ENCODE assay signal across 9 mouse cellular contexts in the genomic region with DNA sequence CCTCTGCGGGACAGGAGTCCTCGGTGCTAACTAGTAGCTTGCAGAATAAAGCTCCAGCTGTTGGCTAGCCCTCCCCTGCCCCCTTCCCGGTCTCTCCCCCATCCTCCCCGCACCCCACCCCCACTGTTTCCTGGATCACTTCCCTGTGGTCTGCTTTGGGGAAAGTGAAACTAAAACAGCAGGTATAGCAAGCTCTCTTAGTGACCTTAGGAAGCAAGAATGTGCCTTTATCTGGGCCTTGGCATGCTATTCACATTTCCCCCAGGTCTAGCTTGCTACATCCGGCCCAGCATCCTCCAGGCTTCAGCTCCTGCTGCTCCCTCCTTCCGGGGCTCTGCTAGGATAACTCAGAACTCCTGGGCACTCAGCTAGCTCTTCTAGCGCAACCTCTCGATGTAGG. TPM values are rescaled to one million over a fixed set of nuclear protein-coding genes. Genes with fewer than 3 reads are reported as not detected.
DNase-seq lines count a peak whose midpoint lies in the region; ATAC-seq and TF ChIP-seq lines count a peak whose summit lies in the region.
"Had no signal": no experiment of that assay in that cellular context is flagged by ENCODE, and none has a peak within 500 bp of the region (broad histone marks: within the 10 kb centered on the region; RNA-seq: fewer than 3 reads in every experiment).

No protein-coding gene starts in this region.

- no peak overlapping the region for H3K4me3 ChIP-seq in kidney, adult 2 months (ENCODE audit: insufficient read depth, low read depth, low read length)
- no peak overlapping the region for H3K4me3 ChIP-seq in embryonic facial prominence, embryonic 11.5 days (ENCODE audit: low read depth, low read length)
- H3K4me3 ChIP-seq in intestine, embryonic 16.5 days (ENCODE audit: low read length) = peak overlapping the region; percentile 19; the same call in 1 of the 2 replicates
- H3K4me3 ChIP-seq in midbrain, embryonic 11.5 days (ENCODE audit: low read depth, low read length) = no peak overlapping the region

- ATAC-seq in embryonic facial prominence, embryonic 11.5 days (replicated peaks; ENCODE audit: insufficient number of reproducible peaks, low FRiP score, low TSS enrichment, low read depth) = no peak; the same call in 1 of the 2 replicates
- ATAC-seq in intestine, embryonic 16.5 days = peak; percentile 48; the same call in 1 of the 2 replicates
- no peak for ATAC-seq in midbrain, embryonic 11.5 days (ENCODE audit: low FRiP score)
- ATAC-seq: Patski had no signal

- no peaks in the 10 kb centered on the region for H3K9me3 ChIP-seq in embryonic facial prominence, embryonic 11.5 days (replicated peaks; ENCODE audit: control insufficient read depth, low read length)
- no peaks in the 10 kb centered on the region for H3K9me3 ChIP-seq in intestine, embryonic 16.5 days (ENCODE audit: control insufficient read depth, low read length)
- H3K9me3 ChIP-seq in midbrain, embryonic 11.5 days (ENCODE audit: control insufficient read depth, low read length) = no peaks in the 10 kb centered on the region

- H3K27ac ChIP-seq in kidney, adult 2 months (ENCODE audit: insufficient read depth, low read depth, low read length) = no peak overlapping the region
- peak overlapping the region; percentile 41; the same call in 1 of the 2 replicates for H3K27ac ChIP-seq in embryonic facial prominence, embryonic 11.5 days (replicated peaks; ENCODE audit: low read depth, low read length)
- H3K27ac ChIP-seq in intestine, embryonic 16.5 days (ENCODE audit: low read length) = no peak overlapping the region
- no peak overlapping the region for H3K27ac ChIP-seq in midbrain, embryonic 11.5 days (ENCODE audit: low read depth, low read length)

- no peak for TF ChIP-seq POLR2A in kidney, adult 2 months (IDR thresholded peaks at IDR 0.05; ENCODE audit: low read depth, low read length)

- no peak for TF ChIP-seq CTCF in kidney, adult 2 months (conservative IDR thresholded peaks at IDR 0.05; ENCODE audit: insufficient read depth, insufficient read length, low read depth, low read length)

- peak overlapping the region; percentile 13 for H3K4me2 ChIP-seq in embryonic facial prominence, embryonic 11.5 days (ENCODE audit: low read depth, low read length)
- H3K4me2 ChIP-seq in intestine, embryonic 16.5 days (ENCODE audit: low read depth, low read length) = peak overlapping the region; percentile 32
- H3K4me2 ChIP-seq in midbrain, embryonic 11.5 days = no peak overlapping the region

- H3K36me3 ChIP-seq in kidney, adult 2 months (ENCODE audit: control insufficient read depth, insufficient read depth, low read length) = no peaks in the 10 kb centered on the region
- H3K36me3 ChIP-seq in embryonic facial prominence, embryonic 11.5 days (replicated peaks; ENCODE audit: control insufficient read depth, insufficient read depth, low read depth, low read length) = no peaks in the 10 kb centered on the region
- H3K36me3 ChIP-seq in intestine, embryonic 16.5 days (ENCODE audit: control insufficient read depth, insufficient read depth, low read length) = no peaks in the 10 kb centered on the region
- H3K36me3 ChIP-seq in midbrain, embryonic 11.5 days (ENCODE audit: control insufficient read depth, insufficient read depth, low read length) = no peaks in the 10 kb centered on the region

- no peaks in the 10 kb centered on the region for H3K27me3 ChIP-seq in kidney, adult 2 months (replicated peaks; ENCODE audit: control insufficient read depth, insufficient read depth, low read length)
- no peaks in the 10 kb centered on the region for H3K27me3 ChIP-seq in embryonic facial prominence, embryonic 11.5 days (ENCODE audit: control insufficient read depth, insufficient read depth, low read length)
- peaks cover 5% of the 10 kb centered on the region; the same call in 1 of the 2 replicates for H3K27me3 ChIP-seq in intestine, embryonic 16.5 days (replicated peaks; ENCODE audit: control insufficient read depth, insufficient read depth, low read length)
- H3K27me3 ChIP-seq in midbrain, embryonic 11.5 days (ENCODE audit: control insufficient read depth, insufficient read depth, low read length) = peaks cover 6% of the 10 kb centered on the region
- H3K27me3 ChIP-seq: Patski had no signal

- H3K9ac ChIP-seq in embryonic facial prominence, embryonic 11.5 days (replicated peaks; ENCODE audit: low read length) = no peak overlapping the region
- no peak overlapping the region; the same call in 1 of the 2 replicates for H3K9ac ChIP-seq in intestine, embryonic 16.5 days (ENCODE audit: low read depth, low read length)
- no peak overlapping the region for H3K9ac ChIP-seq in midbrain, embryonic 11.5 days (ENCODE audit: low read length)

- peak; percentile 21 for DNase-seq in kidney, adult 2 months
- DNase-seq in kidney, adult 8-10 months = no peak
- peak; percentile 26 for DNase-seq in embryonic facial prominence, embryonic 11.5 days (ENCODE audit: low spot score)
- peak; percentile 19 for DNase-seq in lung, postnatal 10 days
- DNase-seq in cerebellum, adult 9-11 months = no peak
- no peak for DNase-seq in ovary, postnatal 10 days (ENCODE audit: low spot score)
- DNase-seq in midbrain, embryonic 11.5 days (ENCODE audit: low spot score, missing footprints) = no peak

- no peaks in the 10 kb centered on the region for H3K4me1 ChIP-seq in kidney, adult 2 months (ENCODE audit: control insufficient read depth, insufficient read depth, low read length)
- peaks cover 4% of the 10 kb centered on the region; the same call in 1 of the 2 replicates for H3K4me1 ChIP-seq in embryonic facial prominence, embryonic 11.5 days (ENCODE audit: control insufficient read depth, insufficient read depth, low read length)
- peaks cover 7% of the 10 kb centered on the region; the same call in 1 of the 2 replicates for H3K4me1 ChIP-seq in intestine, embryonic 16.5 days (ENCODE audit: control insufficient read depth, insufficient read depth, low read length)
- peaks cover 10% of the 10 kb centered on the region for H3K4me1 ChIP-seq in midbrain, embryonic 11.5 days (ENCODE audit: control insufficient read depth, insufficient read depth, low read length)

- WGBS in kidney, adult 2 months = 20% methylated on average over 8 of the region's 8 CpGs
- 13% methylated on average over 8 of the region's 8 CpGs for WGBS in embryonic facial prominence, embryonic 11.5 days
- WGBS in intestine, embryonic 16.5 days = 13% methylated on average over 8 of the region's 8 CpGs
- WGBS in midbrain, embryonic 11.5 days = 19% methylated on average over 8 of the region's 8 CpGs

RNA-seq across cellular contexts. Expression of a gene that starts 10.0 kb away (rescaled TPM):
- polyA plus RNA-seq in kidney, adult 2 months (2012; rRNA removed) = 0.02 and 0.04 TPM in 2 replicates
- 2.1 and 3.4 TPM in 2 replicates for polyA plus RNA-seq in embryonic facial prominence, embryonic 11.5 days (2014; fragmentation: Nextera tagmentation; extraction: Ambion mirVana)
- polyA plus RNA-seq in intestine, embryonic 16.5 days (2015; fragmentation: Nextera tagmentation; extraction: Ambion mirVana) = 0.04 TPM in 1 of 2 replicates, not detected in the other
- 19.2 and 20.5 TPM in 2 replicates for polyA plus RNA-seq in midbrain, embryonic 11.5 days (2014; fragmentation: Nextera tagmentation; extraction: Ambion mirVana)

RNA-seq across cellular contexts. Expression of a gene that starts 36.0 kb away (rescaled TPM):
- polyA plus RNA-seq in kidney, adult 2 months (2012; rRNA removed) = not detected in 2 replicates
- not detected in 2 replicates for polyA plus RNA-seq in embryonic facial prominence, embryonic 11.5 days (2014; fragmentation: Nextera tagmentation; extraction: Ambion mirVana)
- not detected in 2 replicates for polyA plus RNA-seq in intestine, embryonic 16.5 days (2015; fragmentation: Nextera tagmentation; extraction: Ambion mirVana)
- polyA plus RNA-seq in midbrain, embryonic 11.5 days (2014; fragmentation: Nextera tagmentation; extraction: Ambion mirVana) = 0.16 TPM in 1 of 2 replicates, not detected in the other
- polyA plus RNA-seq: Patski had no signal

RNA-seq across cellular contexts. Expression of a gene that starts 46.8 kb away (rescaled TPM):
- polyA plus RNA-seq in kidney, adult 2 months (2012; rRNA removed) = 6.4 and 7.9 TPM in 2 replicates
- 77.1 and 90.3 TPM in 2 replicates for polyA plus RNA-seq in embryonic facial prominence, embryonic 11.5 days (2014; fragmentation: Nextera tagmentation; extraction: Ambion mirVana)
- 51.8 and 58.6 TPM in 2 replicates for polyA plus RNA-seq in intestine, embryonic 16.5 days (2015; fragmentation: Nextera tagmentation; extraction: Ambion mirVana)
- 66.2 and 75.4 TPM in 2 replicates for polyA plus RNA-seq in midbrain, embryonic 11.5 days (2014; fragmentation: Nextera tagmentation; extraction: Ambion mirVana)

RNA-seq across cellular contexts. Expression of a gene that starts 53.9 kb away (rescaled TPM):
- polyA plus RNA-seq in kidney, adult 2 months (2012; rRNA removed) = 8.5 and 10.8 TPM in 2 replicates
- 9.7 and 10.7 TPM in 2 replicates for polyA plus RNA-seq in embryonic facial prominence, embryonic 11.5 days (2014; fragmentation: Nextera tagmentation; extraction: Ambion mirVana)
- 5.1 and 5.2 TPM in 2 replicates for polyA plus RNA-seq in intestine, embryonic 16.5 days (2015; fragmentation: Nextera tagmentation; extraction: Ambion mirVana)
- 3.9 and 4.5 TPM in 2 replicates for polyA plus RNA-seq in midbrain, embryonic 11.5 days (2014; fragmentation: Nextera tagmentation; extraction: Ambion mirVana)

Comparison
In these comparisons a context has a peak if more than half of its experiments do, and no peak if none do; other contexts are left out.
1. DNase-seq: peak in kidney, adult 2 months (single experiment), embryonic facial prominence, embryonic 11.5 days (single experiment) and lung, postnatal 10 days (single experiment); none in kidney, adult 8-10 months (0 of 2), cerebellum, adult 9-11 months (single experiment), ovary, postnatal 10 days (single experiment) and midbrain, embryonic 11.5 days (single experiment).